Mouse (Mus musculus) kidney, postnatal 0 days (tissue): Measurements from ENCODE around the gene Tmem88b. TPM values are rescaled to one million over a fixed set of nuclear protein-coding genes. Genes with fewer than 3 reads are reported as not detected.

Experiments used
- ATAC-seq: fragments of 200-750 bp; cut with Nextera tagmentation; replicated peaks from 2 replicates; pipeline ENCODE4 v1.8.0; 2017; ENCODE audit warnings: low read depth, moderate number of reproducible peaks, moderate TSS enrichment, moderate library complexity; ENCODE audit not compliant: low FRiP score
- DNase-seq: peaks from one replicate; pipeline ENCODE4 v3.0.0-alpha.2; 2016; ENCODE audit warnings: low spot score
- H3K27ac ChIP-seq: fragments of 300-500 bp; sonication (generic); 2 replicates; pipeline ENCODE4 v1.5.1; 2014; ENCODE audit warnings: mild to moderate bottlenecking
- H3K27me3 ChIP-seq: fragments of 300-500 bp; sonication (generic); 2 replicates; pipeline ENCODE4 v1.6.1; 2014; ENCODE audit warnings: low read length, mixed read lengths; ENCODE audit not compliant: insufficient read depth
- H3K36me3 ChIP-seq: fragments of 300-500 bp; sonication (generic); 2 replicates; pipeline ENCODE4 v1.6.1; 2014; ENCODE audit warnings: low read length, mixed read lengths; ENCODE audit not compliant: insufficient read depth
- H3K4me1 ChIP-seq: fragments of 300-500 bp; sonication (generic); replicated peaks from 2 replicates; pipeline ENCODE4 v1.6.1; 2014; ENCODE audit warnings: antibody characterized with exemption, low read length, mixed read lengths; ENCODE audit not compliant: insufficient read depth
- H3K4me2 ChIP-seq: fragments of 300-500 bp; sonication (generic); 2 replicates; pipeline ENCODE4 v1.6.1; 2014; ENCODE audit warnings: mild to moderate bottlenecking, low read length, moderate library complexity, mixed read lengths
- H3K4me3 ChIP-seq: fragments of 300-500 bp; sonication (generic); replicated peaks from 2 replicates; pipeline ENCODE4 v1.5.1; 2014; ENCODE audit warnings: low read depth, low read length
- H3K9ac ChIP-seq: fragments of 300-500 bp; sonication (generic); 2 replicates; pipeline ENCODE4 v1.6.1; 2014; ENCODE audit warnings: low read depth, low read length
- H3K9me3 ChIP-seq: fragments of 300-500 bp; sonication (generic); replicated peaks from 2 replicates; pipeline ENCODE4 v1.6.1; 2016; ENCODE audit warnings: low read length, inconsistent platforms, mixed read lengths
- CTCF ChIP-seq: IDR thresholded peaks from 2 replicates; pipeline ENCODE4 v1.5.1; 2016; ENCODE audit warnings: antibody characterized with exemption, low read depth, mild to moderate bottlenecking, moderate library complexity
- WGBS: fragments of 180-500 bp; shearing (Covaris S2); extraction: QIAGEN DNeasy Blood & Tissue Kit; methylation state at CpG from one replicate; pipeline ENCODE4 v1.1.7; 2014; 5-methylcytosine and 5-hydroxymethylcytosine counted together
- polyA plus RNA-seq: library from polyadenylated mRNA; unstranded; fragments of >200 nt; fragmentation: Nextera tagmentation; extraction: Ambion mirVana; gene quantifications from 2 replicates; pipeline ENCODE4 v1.2.1, GENCODE M21; 2015

Gene Tmem88b
- 0.16 and 0.22 TPM in 2 replicates for polyA plus RNA-seq

- ATAC-seq = no peak
- 72% methylated on average over 5 of the region's 5 CpGs for WGBS
- H3K4me2 ChIP-seq = peak within 1 kb of the TSS; percentile 83
- no peaks in the 10 kb centered on the region for H3K36me3 ChIP-seq
- H3K4me3 ChIP-seq = no peak within 1 kb of the TSS
- DNase-seq = no peak
- no peak within 1 kb of the TSS for H3K27ac ChIP-seq
- no peak within 1 kb of the TSS; the same call in 1 of the 2 replicates for H3K9ac ChIP-seq
- no peaks in the 10 kb centered on the region for H3K9me3 ChIP-seq
- TF ChIP-seq CTCF = peak; percentile 28; the same call in 1 of the 2 replicates
- H3K4me1 ChIP-seq = peaks cover 7% of the 10 kb centered on the region; the same call in 1 of the 2 replicates
- H3K27me3 ChIP-seq = no peaks in the 10 kb centered on the region
Measured at GRCm38 (mm10) chr4:155785819-155786218, at the start of gene Tmem88b. Gene Tmem88b (minus strand): TSS chr4:155785874.

GRCm38 (mm10) chr4:155833836-155834235 lies 48.2 kb upstream of the Tmem88b start:
- peak; percentile 12; the same call in 1 of the 2 replicates for ATAC-seq
- peak overlapping the region; percentile 71 for H3K27ac ChIP-seq
- no peaks in the 10 kb centered on the region for H3K9me3 ChIP-seq
- peak; percentile 95 for DNase-seq
- H3K9ac ChIP-seq = no peak overlapping the region
- 25% methylated on average over 2 of the region's 2 CpGs for WGBS
- peaks cover 10% of the 10 kb centered on the region for H3K4me1 ChIP-seq
- H3K36me3 ChIP-seq = no peaks in the 10 kb centered on the region
- peak; percentile 89 for TF ChIP-seq CTCF
- no peak overlapping the region for H3K4me3 ChIP-seq
- H3K27me3 ChIP-seq = no peaks in the 10 kb centered on the region
- no peak overlapping the region for H3K4me2 ChIP-seq

DNA sequence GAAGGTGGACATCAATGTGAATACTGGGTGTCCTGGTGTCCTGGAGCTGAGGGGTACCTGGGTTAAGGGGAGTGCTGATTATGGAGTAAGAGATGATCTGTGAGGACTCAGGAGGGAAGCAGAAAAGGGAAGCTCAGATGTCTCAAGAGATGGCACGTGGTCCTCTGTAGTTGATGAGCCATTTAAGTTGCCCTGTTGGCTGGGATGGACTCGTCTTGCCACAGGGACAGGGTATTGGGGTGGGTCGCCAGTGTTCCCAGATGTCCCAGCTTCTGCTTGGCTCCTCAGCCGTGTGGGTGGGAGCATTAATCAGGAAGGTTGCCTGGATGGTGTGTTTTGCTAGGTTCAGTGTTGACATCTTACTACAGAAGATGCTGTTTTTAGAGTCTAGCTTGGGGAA lies 47.6 kb upstream of the Tmem88b start:
- 88% methylated on average over 4 of the region's 4 CpGs for WGBS
- no peak overlapping the region for H3K4me3 ChIP-seq
- no peak overlapping the region for H3K4me2 ChIP-seq
- no peak overlapping the region for H3K27ac ChIP-seq
- peaks cover 10% of the 10 kb centered on the region for H3K4me1 ChIP-seq
- no peak for TF ChIP-seq CTCF
- H3K9me3 ChIP-seq = no peaks in the 10 kb centered on the region
- no peak for DNase-seq
- H3K9ac ChIP-seq = no peak overlapping the region
- H3K27me3 ChIP-seq = no peaks in the 10 kb centered on the region
- H3K36me3 ChIP-seq = no peaks in the 10 kb centered on the region
- ATAC-seq = no peak

DNA sequence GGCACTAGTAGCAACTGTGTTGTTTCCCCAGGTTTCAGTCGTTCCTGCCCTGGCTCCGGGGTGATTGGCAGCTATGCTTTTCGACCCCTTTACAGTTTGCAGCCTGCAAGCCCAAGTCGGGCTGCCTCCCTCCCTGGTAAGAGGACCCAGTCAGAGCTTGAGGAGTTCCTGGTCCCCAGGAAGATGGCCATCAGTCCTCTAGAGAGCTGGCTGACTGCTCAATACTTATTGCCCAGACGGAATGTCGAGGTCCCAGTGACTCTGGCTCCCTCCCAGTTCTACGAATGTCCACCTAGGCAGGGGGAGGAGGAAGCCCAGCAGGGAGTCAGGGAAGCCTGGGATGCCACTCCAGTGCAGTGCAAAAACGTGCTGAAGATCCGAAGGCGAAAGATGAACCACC lies 46.6 kb upstream of the Tmem88b start:
- H3K27ac ChIP-seq = peak overlapping the region; percentile 91
- ATAC-seq (no peak), DNase-seq (no peak)
- 49% methylated on average over 10 of the region's 10 CpGs for WGBS
- no peak for TF ChIP-seq CTCF
- peak overlapping the region; percentile 72 for H3K9ac ChIP-seq
- peaks cover 10% of the 10 kb centered on the region for H3K4me1 ChIP-seq
- peak overlapping the region; percentile 88 for H3K4me2 ChIP-seq
- H3K4me3 ChIP-seq = peak overlapping the region; percentile 72
- H3K27me3 ChIP-seq = no peaks in the 10 kb centered on the region
- H3K9me3 ChIP-seq = no peaks in the 10 kb centered on the region
- no peaks in the 10 kb centered on the region for H3K36me3 ChIP-seq

GRCm38 (mm10) chr4:155831831-155832230 lies 46.2 kb upstream of the Tmem88b start:
- DNase-seq (no peak), ATAC-seq (no peak; the same call in 1 of the 2 replicates)
- WGBS = 2% methylated on average over 25 of the region's 25 CpGs
- H3K27ac ChIP-seq = peak overlapping the region; percentile 91
- peak overlapping the region; percentile 72 for H3K9ac ChIP-seq
- no peak for TF ChIP-seq CTCF
- peaks cover 4% of the 10 kb centered on the region; the same call in 1 of the 2 replicates for H3K36me3 ChIP-seq
- H3K4me3 ChIP-seq = peak overlapping the region; percentile 72
- H3K4me2 ChIP-seq = peak overlapping the region; percentile 88
- H3K4me1 ChIP-seq = peaks cover 10% of the 10 kb centered on the region
- no peaks in the 10 kb centered on the region for H3K9me3 ChIP-seq
- H3K27me3 ChIP-seq = no peaks in the 10 kb centered on the region

DNA sequence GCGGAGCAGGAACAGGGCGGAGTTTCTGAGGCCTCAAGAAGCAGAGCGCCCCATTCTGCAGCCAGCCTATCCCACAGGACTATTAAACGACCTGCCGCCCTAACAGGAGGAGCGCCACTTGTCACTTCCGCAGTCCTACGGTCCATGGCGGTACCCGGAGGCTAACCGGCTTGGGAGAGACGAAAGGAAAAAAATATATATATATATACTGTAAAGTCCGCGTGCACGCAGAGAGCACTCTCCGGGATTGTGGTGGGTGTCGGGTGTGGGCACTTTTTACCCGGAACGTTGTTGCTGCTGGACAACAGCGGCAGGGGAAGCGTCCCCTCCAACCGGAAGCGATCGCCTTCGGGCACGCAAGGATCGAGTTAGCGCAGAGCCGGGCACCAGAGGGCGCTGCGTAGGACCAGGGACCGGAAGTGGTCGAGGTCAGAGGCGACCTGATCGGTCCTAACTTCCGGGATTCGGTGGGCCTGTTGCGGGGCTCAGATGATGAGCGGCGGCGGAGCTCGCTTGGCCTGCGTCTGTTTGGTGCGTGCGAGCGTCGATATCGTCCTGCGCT lies 45.6 kb upstream of the Tmem88b start, which contains the start of gene Aurkaip1:
Aurkaip1 (plus strand) TSS at position 68 of the 562 bp plus-strand sequence.
- peak within 1 kb of the TSS; percentile 91 for H3K27ac ChIP-seq
- peak within 1 kb of the TSS; percentile 72 for H3K4me3 ChIP-seq
- WGBS = 1% methylated on average over 49 of the region's 49 CpGs
- peak within 1 kb of the TSS; percentile 72 for H3K9ac ChIP-seq
- peak; percentile 95 for TF ChIP-seq CTCF
- peaks cover 10% of the 10 kb centered on the region for H3K36me3 ChIP-seq
- H3K4me2 ChIP-seq = peak within 1 kb of the TSS; percentile 88
- no peaks in the 10 kb centered on the region for H3K9me3 ChIP-seq
- peak; percentile 89 for ATAC-seq
- peaks cover 10% of the 10 kb centered on the region for H3K4me1 ChIP-seq
- no peaks in the 10 kb centered on the region for H3K27me3 ChIP-seq
- DNase-seq = peak; percentile 97
